Mouse (Mus musculus) E14TG2a.4 (cell line): ENCODE results near the gene Nr2e3.
A peak's percentile ranks its signal among the peaks of the same experiment; 100 is the strongest.

ENCODE experiments used
- CTCF ChIP-seq: conservative IDR thresholded peaks from 2 replicates; pipeline ENCODE4 v1.5.1; 2014; ENCODE audit warnings: low read length
- NANOG ChIP-seq: IDR thresholded peaks from 2 replicates; pipeline ENCODE4 v1.6.1; 2014; ENCODE audit warnings: borderline replicate concordance, low read length, mixed read lengths
- POU5F1 ChIP-seq: IDR thresholded peaks from 2 replicates; pipeline ENCODE4 v1.6.1; 2014; ENCODE audit warnings: low read length, borderline replicate concordance

- peak; percentile 86 for TF ChIP-seq CTCF
- no peak for TF ChIP-seq POU5F1
- no peak for TF ChIP-seq NANOG
Measured at GRCm38 (mm10) chr9:59969383-59969782, 8.9 kb upstream of the Nr2e3 start.
